Mouse (Mus musculus): Measurements from ENCODE around the gene Rps6kb2.

GRCm38 (mm10) chr19:4180411-4180810, 17.3 kb upstream of the Rps6kb2 start:
- TF ChIP-seq POLR2A (IDR thresholded peaks at IDR 0.05; ENCODE audit: extremely low read depth, insufficient read depth, low read length) = no peak
- TF ChIP-seq CTCF (IDR thresholded peaks at IDR 0.05; ENCODE audit: extremely low read depth, insufficient read depth, low read length) = no peak
